Mouse (Mus musculus) bone marrow, adult 2 months (tissue): ENCODE results near the gene Rab20. TPM values are rescaled to one million over a fixed set of nuclear protein-coding genes. Genes with fewer than 3 reads are reported as not detected.

Source experiments
- H3K27ac ChIP-seq: fragments of 200-500 bp; 2 replicates; pipeline ENCODE4 v1.5.1; 2012; ENCODE audit warnings: low read depth, mild to moderate bottlenecking, control low read depth, inconsistent platforms, low read length; ENCODE audit not compliant: control insufficient read depth, poor library complexity, insufficient read depth
- H3K4me1 ChIP-seq: fragments of 200-500 bp; 2 replicates; pipeline ENCODE4 v1.6.1; 2011; ENCODE audit warnings: low read length; ENCODE audit not compliant: control insufficient read depth, insufficient read depth
- H3K4me3 ChIP-seq: fragments of 200-500 bp; replicated peaks from 2 replicates; pipeline ENCODE3; 2011; ENCODE audit warnings: mild to moderate bottlenecking, low read depth, low read length, control low read depth; ENCODE audit not compliant: control insufficient read depth
- CTCF ChIP-seq: fragments of 200-500 bp; IDR thresholded peaks from 2 replicates; pipeline ENCODE4 v1.5.1; 2011; ENCODE audit warnings: low read length, control low read depth; ENCODE audit not compliant: control insufficient read depth, insufficient read depth
- POLR2A ChIP-seq: fragments of 200-500 bp; IDR thresholded peaks from 2 replicates; pipeline ENCODE4 v1.6.1; 2011; ENCODE audit warnings: low read depth, mild to moderate bottlenecking, control low read depth, low read length, borderline replicate concordance; ENCODE audit not compliant: control insufficient read depth
- WGBS: fragments of 180-500 bp; shearing (Covaris S2); methylation state at CpG from one replicate; pipeline ENCODE4 v1.1.7; 2018; 5-methylcytosine and 5-hydroxymethylcytosine counted together
- polyA plus RNA-seq: library from polyadenylated mRNA; stranded (reverse); fragments of >200 nt; gene quantifications from 2 replicates; pipeline ENCODE4 v1.2.4, GENCODE M21; 2011; ENCODE audit warnings: low replicate concordance; ENCODE audit not compliant: missing spikeins, insufficient read depth, insufficient read length

Rab20 gene
- polyA plus RNA-seq, 1 experiment: 6.2 TPM

GRCm38 (mm10) chr8:11414304-11414703 is 64.2 kb downstream of the Rab20 start:
- H3K4me1 ChIP-seq: peaks cover 4% of the 10 kb centered on the region
- no peak for TF ChIP-seq CTCF
- TF ChIP-seq POLR2A: no peak
- no peak overlapping the region for H3K4me3 ChIP-seq
- 63% methylated on average over 8 of the region's 8 CpGs for WGBS
- no peak overlapping the region for H3K27ac ChIP-seq

- no peak overlapping the region for H3K4me3 ChIP-seq
- WGBS: 79% methylated on average over 5 of the region's 5 CpGs
- TF ChIP-seq CTCF (no peak), POLR2A (no peak)
- H3K4me1 ChIP-seq: peaks cover 4% of the 10 kb centered on the region
- no peak overlapping the region for H3K27ac ChIP-seq
Observed at GRCm38 (mm10) chr8:11412450-11412849, 66.1 kb downstream of the Rab20 start.

GRCm38 (mm10) chr8:11411504-11412124 is 66.9 kb downstream of the Rab20 start:
- TF ChIP-seq POLR2A: no peak
- TF ChIP-seq CTCF: no peak
- WGBS: 64% methylated on average over 12 of the region's 12 CpGs
- H3K4me3 ChIP-seq: no peak overlapping the region
- peaks cover 4% of the 10 kb centered on the region for H3K4me1 ChIP-seq
- H3K27ac ChIP-seq: 0 out of 2 replicates have a peak overlapping the region, but pooled peaks have one; percentile 37

- WGBS: 81% methylated on average over 13 of the region's 13 CpGs
- TF ChIP-seq CTCF: no peak
- no peak for TF ChIP-seq POLR2A
- Histone ChIP-seq H3K4me3 (no peak overlapping the region), H3K4me1 (peaks cover 8% of the 10 kb centered on the region; the same call in 1 of the 2 replicates), H3K27ac (no peak overlapping the region)
Observed at GRCm38 (mm10) chr8:11405722-11406481, 72.6 kb downstream of the Rab20 start.

- no peak for TF ChIP-seq CTCF
- TF ChIP-seq POLR2A: no peak
- H3K4me3 ChIP-seq: no peak overlapping the region
- 72% methylated on average over 4 of the region's 4 CpGs for WGBS
- H3K27ac ChIP-seq: peak overlapping the region; percentile 71
- peaks cover 8% of the 10 kb centered on the region; the same call in 1 of the 2 replicates for H3K4me1 ChIP-seq
Observed at GRCm38 (mm10) chr8:11404614-11405013, 73.9 kb downstream of the Rab20 start.

GRCm38 (mm10) chr8:11403813-11404212 is 74.7 kb downstream of the Rab20 start:
- Histone ChIP-seq H3K27ac (peak overlapping the region; percentile 71), H3K4me3 (no peak overlapping the region), H3K4me1 (peaks cover 8% of the 10 kb centered on the region; the same call in 1 of the 2 replicates)
- TF ChIP-seq CTCF (no peak), POLR2A (no peak)
- 46% methylated on average over 9 of the region's 9 CpGs for WGBS

Other genes starting within 250 kb of the Rab20 start
- gene Col4a2, start 165.9 kb downstream of the Rab20 start, polyA plus RNA-seq: 3.9 and 4.4 TPM in 2 replicates
- 6.7 and 12.7 TPM in 2 replicates for gene Col4a1, start 165.9 kb downstream of the Rab20 start, polyA plus RNA-seq
- 32.5 and 74.0 TPM in 2 replicates for gene Naxd, start 18.8 kb upstream of the Rab20 start, polyA plus RNA-seq
- 22.0 and 32.7 TPM in 2 replicates for gene Cars2, start 72.1 kb upstream of the Rab20 start, polyA plus RNA-seq
- gene Ing1, start 76.9 kb upstream of the Rab20 start, polyA plus RNA-seq: 26.2 and 44.7 TPM in 2 replicates
- gene Ankrd10, start 157.0 kb upstream of the Rab20 start, polyA plus RNA-seq: 12.5 and 29.8 TPM in 2 replicates
- gene 1700016D06Rik, start 222.4 kb upstream of the Rab20 start, polyA plus RNA-seq: not detected in 2 replicates
- gene Arhgef7, start 249.0 kb upstream of the Rab20 start, polyA plus RNA-seq: 8.3 and 18.6 TPM in 2 replicates